Mouse (Mus musculus) neural tube, embryonic 11.5 days (tissue): ENCODE measurements around the gene Tmco1. TPM values are rescaled to one million over a fixed set of nuclear protein-coding genes. Genes with fewer than 3 reads are reported as not detected.
A peak's percentile ranks its signal among the peaks of the same experiment; 100 is the strongest.

Source experiments
- ATAC-seq: fragments of 200-750 bp; cut with Nextera tagmentation; 2 replicates; pipeline ENCODE4 v1.8.0; 2017; ENCODE audit warnings: moderate number of reproducible peaks, mild to moderate bottlenecking, moderate TSS enrichment, moderate library complexity; ENCODE audit not compliant: insufficient read depth, low FRiP score, low TSS enrichment
- DNase-seq: peaks from one replicate; pipeline ENCODE4 v3.0.0-alpha.2; 2015; ENCODE audit warnings: low spot score
- H3K27ac ChIP-seq: fragments of 300-500 bp; sonication (generic); 2 replicates; pipeline ENCODE4 v1.5.1; 2014; ENCODE audit warnings: low read depth, mild to moderate bottlenecking, low read length
- H3K27me3 ChIP-seq: fragments of 300-500 bp; sonication (generic); 2 replicates; pipeline ENCODE4 v1.6.1; 2014; ENCODE audit warnings: mild to moderate bottlenecking, low read length, mixed read lengths; ENCODE audit not compliant: control insufficient read depth, insufficient read depth
- H3K36me3 ChIP-seq: fragments of 300-500 bp; sonication (generic); 2 replicates; pipeline ENCODE4 v1.6.1; 2014; ENCODE audit warnings: mild to moderate bottlenecking, low read length, moderate library complexity, mixed read lengths; ENCODE audit not compliant: control insufficient read depth, insufficient read depth
- H3K4me1 ChIP-seq: fragments of 300-500 bp; sonication (generic); 2 replicates; pipeline ENCODE4 v1.6.1; 2014; ENCODE audit warnings: low read length, mixed read lengths; ENCODE audit not compliant: control insufficient read depth, insufficient read depth
- H3K4me2 ChIP-seq: fragments of 300-500 bp; sonication (generic); 2 replicates; pipeline ENCODE4 v1.6.1; 2014; ENCODE audit warnings: low read depth, mild to moderate bottlenecking, moderate library complexity
- H3K4me3 ChIP-seq: fragments of 300-500 bp; sonication (generic); 2 replicates; pipeline ENCODE4 v1.5.1; 2014; ENCODE audit warnings: low read depth, low read length
- H3K9ac ChIP-seq: fragments of 300-500 bp; sonication (generic); 2 replicates; pipeline ENCODE4 v1.6.1; 2014; ENCODE audit warnings: mild to moderate bottlenecking, low read length
- H3K9me3 ChIP-seq: fragments of 300-500 bp; sonication (generic); 2 replicates; pipeline ENCODE4 v1.6.1; 2016; ENCODE audit warnings: low read length; ENCODE audit not compliant: control insufficient read depth
- WGBS: fragments of 180-500 bp; shearing (Covaris S2); extraction: QIAGEN DNeasy Blood & Tissue Kit; methylation state at CpG from one replicate; pipeline ENCODE4 v1.1.7; 2014; 5-methylcytosine and 5-hydroxymethylcytosine counted together
- polyA plus RNA-seq: library from polyadenylated mRNA; unstranded; fragments of >200 nt; fragmentation: Nextera tagmentation; extraction: Ambion mirVana; gene quantifications from 2 replicates; pipeline ENCODE4 v1.2.1, GENCODE M21; 2014

Tmco1 gene
- 81.9 and 93.0 TPM in 2 replicates for polyA plus RNA-seq

DNA sequence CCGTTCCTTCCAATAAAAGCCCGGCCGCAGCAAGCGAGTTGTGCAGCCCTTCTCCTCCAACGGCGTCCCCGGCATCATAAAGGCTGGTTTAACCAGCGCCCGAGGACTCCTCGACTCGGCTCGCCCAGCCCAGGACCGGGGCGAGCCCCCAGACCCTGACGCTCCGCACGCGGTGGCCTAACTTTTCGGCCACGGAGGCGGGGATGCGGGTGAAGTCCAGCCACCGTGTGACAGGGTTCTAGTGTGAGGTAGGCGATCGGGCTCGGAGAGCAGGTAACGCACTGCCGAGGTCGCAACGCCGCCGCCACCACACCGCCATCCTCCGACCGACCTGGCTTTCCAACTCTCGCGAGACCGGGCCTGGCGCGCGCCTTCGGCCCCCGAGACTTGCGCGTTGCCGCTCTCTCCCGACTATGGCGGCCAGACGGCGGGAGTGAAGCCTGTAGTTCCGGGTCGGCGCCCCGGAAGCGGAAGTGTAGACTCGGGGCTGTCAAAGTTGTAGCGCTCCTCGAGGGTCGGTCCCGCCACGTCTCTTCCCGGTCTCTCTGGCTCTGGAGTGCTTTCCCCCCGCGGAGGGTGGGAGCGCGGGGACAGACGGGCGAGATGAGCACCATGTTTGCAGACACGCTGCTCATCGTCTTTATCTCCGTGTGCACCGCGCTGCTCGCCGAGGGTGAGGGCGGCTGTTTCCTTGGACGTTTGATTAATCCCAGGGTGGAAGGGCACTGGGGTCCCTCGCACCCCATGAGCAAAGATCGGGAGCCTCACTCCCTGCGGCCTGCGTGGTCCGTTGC is at the start of gene Tmco1:
TSS of gene Tmco1 (plus strand) at position 118 of the 794 bp plus-strand sequence.
- Histone ChIP-seq H3K9me3 (no peaks in the 10 kb centered on the region), H3K36me3 (no peaks in the 10 kb centered on the region), H3K27ac (peak within 1 kb of the TSS; percentile 87), H3K9ac (peak within 1 kb of the TSS; percentile 97), H3K4me2 (peak within 1 kb of the TSS; percentile 71), H3K4me1 (no peaks in the 10 kb centered on the region), H3K27me3 (no peaks in the 10 kb centered on the region), H3K4me3 (peak within 1 kb of the TSS; percentile 76)
- WGBS: under 1% methylated on average over 82 of the region's 82 CpGs
- ATAC-seq: peak; percentile 98
- DNase-seq: peak; percentile 98

DNA sequence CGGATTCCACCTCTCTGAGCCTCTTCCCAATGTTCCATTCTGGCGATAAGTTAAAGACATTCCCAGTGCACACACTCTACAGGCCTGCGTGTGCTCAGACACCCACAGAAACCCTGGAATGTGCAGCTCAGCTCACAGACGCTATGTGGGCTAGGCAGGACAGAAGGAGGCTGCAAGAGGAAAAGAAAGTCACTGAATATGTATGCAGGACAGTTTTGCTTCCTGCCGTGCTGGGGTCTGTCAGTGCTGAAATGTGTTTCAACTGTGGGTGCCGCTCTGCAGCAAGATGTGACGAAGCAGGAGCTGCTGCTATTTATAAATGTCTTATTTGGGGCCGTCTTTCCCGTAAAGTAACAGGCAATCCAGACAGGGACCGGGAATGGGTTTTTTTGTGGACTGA is 48.5 kb upstream of the Tmco1 start:
- Histone ChIP-seq H3K4me2 (no peak overlapping the region), H3K9ac (no peak overlapping the region), H3K9me3 (no peaks in the 10 kb centered on the region), H3K4me1 (peaks cover 8% of the 10 kb centered on the region; the same call in 1 of the 2 replicates), H3K36me3 (no peaks in the 10 kb centered on the region), H3K27me3 (no peaks in the 10 kb centered on the region), H3K27ac (no peak overlapping the region), H3K4me3 (no peak overlapping the region)
- DNase-seq (no peak), ATAC-seq (no peak)
- 80% methylated on average over 10 of the region's 10 CpGs for WGBS

DNA sequence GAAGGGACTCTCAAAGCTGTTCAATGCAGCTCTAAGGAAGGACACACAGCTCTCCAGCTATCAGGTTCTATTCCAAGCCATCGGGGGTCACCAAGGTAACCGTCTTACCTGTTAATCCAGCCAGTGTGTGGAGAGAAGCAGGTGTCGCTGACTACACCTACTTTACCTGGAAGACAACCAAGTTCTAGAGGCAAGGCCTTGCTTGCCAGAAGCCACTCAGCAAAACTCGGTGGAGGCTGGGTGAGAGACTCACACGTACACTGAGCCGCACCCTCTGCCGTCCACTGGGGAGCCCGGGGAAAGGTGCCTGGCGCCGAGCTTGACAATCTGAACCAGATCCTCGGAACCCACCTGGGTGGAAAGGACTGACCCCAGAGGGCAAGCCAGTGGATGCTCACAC is 46.4 kb upstream of the Tmco1 start:
- no peak for ATAC-seq
- WGBS: 96% methylated on average over 11 of the region's 11 CpGs
- H3K4me1 ChIP-seq: peaks cover 4% of the 10 kb centered on the region; the same call in 1 of the 2 replicates

DNA sequence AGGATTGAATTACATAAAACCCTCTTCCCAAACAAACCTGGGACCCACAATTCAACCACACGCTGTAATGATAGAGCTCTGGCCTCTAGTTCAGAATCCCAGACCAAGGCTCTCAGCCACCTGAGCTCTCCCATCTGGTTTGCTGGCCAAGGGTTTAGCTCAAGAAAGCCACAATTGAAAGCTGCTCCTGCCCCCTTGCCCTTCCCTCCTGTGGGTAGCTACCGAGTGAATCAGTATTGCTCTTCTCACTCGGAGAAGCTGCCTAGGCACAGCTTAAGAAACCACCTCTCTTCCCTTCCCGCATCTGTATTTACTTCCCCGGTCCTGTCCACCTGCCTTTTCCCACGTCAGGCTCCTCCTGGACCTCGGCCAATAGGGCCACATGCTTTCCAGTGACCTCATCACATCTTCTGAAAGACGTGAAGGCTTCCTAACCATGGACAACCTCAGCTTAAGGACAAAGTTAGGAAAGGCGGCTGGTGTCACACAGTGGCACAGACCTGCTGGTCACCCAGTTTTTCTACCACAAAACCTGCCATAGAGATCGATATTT is 45.6 kb upstream of the Tmco1 start:
- Histone ChIP-seq H3K27ac (no peak overlapping the region), H3K9me3 (no peaks in the 10 kb centered on the region)

More for the DNA sequence above, 46.4 kb upstream of the Tmco1 start:
- Histone ChIP-seq H3K9me3 (no peaks in the 10 kb centered on the region), H3K9ac (no peak overlapping the region), H3K4me3 (no peak overlapping the region), H3K27me3 (no peaks in the 10 kb centered on the region), H3K27ac (no peak overlapping the region), H3K36me3 (no peaks in the 10 kb centered on the region), H3K4me2 (no peak overlapping the region)
- no peak for DNase-seq

DNA sequence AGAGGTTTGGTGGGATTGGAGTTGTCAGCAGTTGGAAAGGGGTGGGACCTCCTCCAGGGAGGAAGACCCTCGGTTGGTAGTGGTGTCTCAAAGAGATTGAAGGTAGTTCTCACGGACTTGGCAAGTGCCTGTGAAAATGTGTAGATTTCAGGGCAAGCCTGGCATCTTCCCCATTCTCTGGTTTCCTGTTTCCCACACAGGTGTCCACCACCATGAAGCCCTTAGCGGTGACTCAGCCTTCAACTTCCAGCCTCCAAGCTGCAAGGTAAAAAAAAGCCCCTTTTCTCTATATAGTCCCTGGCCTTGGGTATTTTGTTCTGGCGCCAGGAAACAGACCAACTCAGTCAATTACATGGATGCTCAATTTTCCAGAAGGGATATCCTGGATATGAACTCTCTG is 42.8 kb upstream of the Tmco1 start:
- H3K9ac ChIP-seq: no peak overlapping the region
- no peak overlapping the region for H3K4me3 ChIP-seq
- peaks cover 8% of the 10 kb centered on the region for H3K4me1 ChIP-seq
- no peak overlapping the region for H3K4me2 ChIP-seq
- H3K9me3 ChIP-seq: no peaks in the 10 kb centered on the region
- WGBS: 90% methylated on average over 4 of the region's 4 CpGs
- no peak overlapping the region for H3K27ac ChIP-seq
- no peaks in the 10 kb centered on the region for H3K27me3 ChIP-seq
- H3K36me3 ChIP-seq: no peaks in the 10 kb centered on the region
- ATAC-seq (no peak), DNase-seq (no peak)

More for the DNA sequence above, 45.6 kb upstream of the Tmco1 start:
- WGBS: 80% methylated on average over 10 of the region's 10 CpGs
- H3K4me1 ChIP-seq: no peaks in the 10 kb centered on the region
- no peak overlapping the region for H3K4me2 ChIP-seq
- H3K36me3 ChIP-seq: no peaks in the 10 kb centered on the region
- no peak overlapping the region for H3K4me3 ChIP-seq
- no peak for DNase-seq
- no peak overlapping the region for H3K9ac ChIP-seq
- no peaks in the 10 kb centered on the region for H3K27me3 ChIP-seq
- ATAC-seq: no peak

DNA sequence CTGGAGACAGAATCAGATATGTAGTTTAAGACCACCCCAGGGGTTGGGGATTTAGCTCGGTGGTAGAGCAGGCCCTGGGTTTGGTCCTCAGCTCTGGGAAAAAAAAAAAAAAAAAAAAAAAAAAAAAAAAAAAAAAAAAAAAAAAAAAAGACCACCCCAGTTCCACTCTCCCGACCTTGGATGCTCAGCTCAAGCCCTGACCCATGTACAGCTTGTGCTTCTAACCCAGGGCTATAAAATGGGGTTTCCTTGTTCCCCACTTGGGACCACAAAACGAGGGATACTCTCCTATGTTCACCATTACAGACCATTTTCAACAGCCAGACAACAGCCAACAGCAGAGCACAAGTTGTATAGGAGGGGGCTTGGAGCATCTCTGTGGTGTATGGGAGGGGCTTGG is 41.5 kb upstream of the Tmco1 start:
- no peak overlapping the region for H3K4me3 ChIP-seq
- ATAC-seq (no peak), DNase-seq (no peak)
- no peaks in the 10 kb centered on the region for H3K27me3 ChIP-seq
- no peak overlapping the region for H3K9ac ChIP-seq
- no peak overlapping the region for H3K27ac ChIP-seq
- WGBS: 76% methylated on average over 3 of the region's 3 CpGs
- H3K4me1 ChIP-seq: peaks cover 20% of the 10 kb centered on the region
- H3K9me3 ChIP-seq: no peaks in the 10 kb centered on the region
- H3K36me3 ChIP-seq: no peaks in the 10 kb centered on the region
- no peak overlapping the region for H3K4me2 ChIP-seq

DNA sequence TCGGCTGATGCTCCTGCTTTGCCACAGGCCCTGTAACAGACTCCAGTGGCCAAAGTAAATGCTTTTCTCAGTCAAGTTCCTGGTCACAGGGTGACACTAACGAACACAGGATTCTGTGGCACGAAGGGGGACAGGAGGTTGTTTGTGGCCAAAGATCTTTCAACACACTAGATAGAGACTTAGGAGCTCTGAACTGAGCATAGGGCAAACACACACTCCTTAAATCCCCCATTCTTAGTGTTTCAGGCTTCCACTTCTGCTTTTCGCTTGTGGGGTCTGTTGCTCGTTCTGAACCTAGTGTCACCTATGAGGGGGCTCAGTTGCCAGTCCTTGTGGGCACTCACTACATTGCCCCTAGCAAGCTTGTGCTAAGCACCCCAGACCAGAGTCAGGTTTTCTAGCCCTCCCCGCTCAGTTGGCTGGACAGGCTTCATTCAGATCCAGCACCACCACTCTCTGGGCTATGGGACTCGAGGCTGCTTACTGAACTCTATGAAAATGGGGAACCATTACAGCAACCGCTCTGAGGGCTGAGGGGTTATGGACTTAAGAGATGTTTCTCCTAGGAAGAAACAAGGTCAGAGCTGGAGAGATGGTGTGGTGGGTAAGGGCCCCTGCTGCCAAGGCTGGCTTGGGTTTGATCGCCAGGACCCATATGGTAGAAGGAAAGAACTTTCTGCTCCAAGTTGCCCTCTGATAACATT is 39.7 kb upstream of the Tmco1 start:
- no peaks in the 10 kb centered on the region for H3K36me3 ChIP-seq
- H3K4me2 ChIP-seq: no peak overlapping the region
- WGBS: 91% methylated on average over 9 of the region's 9 CpGs
- ATAC-seq (no peak), DNase-seq (no peak)
- no peaks in the 10 kb centered on the region for H3K9me3 ChIP-seq
- no peak overlapping the region for H3K27ac ChIP-seq
- peaks cover 23% of the 10 kb centered on the region for H3K4me1 ChIP-seq
- no peak overlapping the region for H3K9ac ChIP-seq
- no peak overlapping the region for H3K4me3 ChIP-seq
- H3K27me3 ChIP-seq: no peaks in the 10 kb centered on the region

DNA sequence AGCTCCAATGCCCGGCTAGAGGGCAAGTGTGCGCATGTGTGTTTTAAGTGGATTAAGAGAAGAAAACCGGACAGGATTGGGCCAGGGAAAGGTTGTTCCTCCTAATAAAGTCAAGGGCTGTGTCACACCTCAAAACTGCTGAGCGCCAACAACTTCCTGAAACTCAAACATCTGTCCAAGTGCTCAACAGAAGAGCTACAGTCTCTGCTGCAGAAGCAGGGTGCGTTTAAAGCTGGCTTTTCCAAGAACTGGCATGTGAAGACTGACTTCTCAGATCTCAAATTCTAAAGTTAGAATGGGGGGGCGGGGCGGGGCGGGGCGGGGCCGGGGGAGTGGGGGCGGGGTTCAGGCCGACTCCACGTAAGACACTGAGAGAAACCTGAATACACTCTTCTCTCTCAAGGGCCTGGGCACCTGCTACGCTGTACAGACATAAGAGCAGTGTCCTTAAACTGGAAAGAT is 38.8 kb upstream of the Tmco1 start:
- Histone ChIP-seq H3K4me1 (peaks cover 29% of the 10 kb centered on the region), H3K4me2 (no peak overlapping the region), H3K4me3 (no peak overlapping the region), H3K27me3 (no peaks in the 10 kb centered on the region), H3K27ac (no peak overlapping the region), H3K9me3 (no peaks in the 10 kb centered on the region), H3K9ac (no peak overlapping the region), H3K36me3 (no peaks in the 10 kb centered on the region)
- ATAC-seq (no peak), DNase-seq (no peak)
- WGBS: 33% methylated on average over 14 of the region's 14 CpGs
